Comparison of ENCODE assay signal across 8 mouse cellular contexts in genomic region chr4:152230331-152230730, GRCm38 (mm10). TPM values are rescaled to one million over a fixed set of nuclear protein-coding genes. Genes with fewer than 3 reads are reported as not detected.
DNase-seq lines count a peak whose midpoint lies in the region; ATAC-seq and TF ChIP-seq lines count a peak whose summit lies in the region.
"Not testable (repeated sequence)": the region's sequence is repeated elsewhere in the genome, so short reads cannot be mapped to it uniquely, and the experiment has no call there.
"Had no signal": no experiment of that assay in that cellular context is flagged by ENCODE, and none has a peak within 500 bp of the region (broad histone marks: within the 10 kb centered on the region; RNA-seq: fewer than 3 reads in every experiment).

No protein-coding gene starts in this region.

- not testable (repeated sequence) for H3K27me3 ChIP-seq in embryonic facial prominence, embryonic 11.5 days (ENCODE audit: control insufficient read depth, insufficient read depth, low read length); limb, embryonic 11.5 days (ENCODE audit: control insufficient read depth, insufficient read depth, low read length)

- H3K4me2 ChIP-seq in embryonic facial prominence, embryonic 11.5 days (ENCODE audit: low read depth, low read length); limb, embryonic 11.5 days (ENCODE audit: low read depth, severe bottlenecking): not testable (repeated sequence)

- TF ChIP-seq CTCF in gastrocnemius, adult 2 months (IDR thresholded peaks at IDR 0.05), result not testable (repeated sequence)

- intact Hi-C loops in gastrocnemius, adult 2 months (cut with DNase I), result not testable (repeated sequence)

- 42% methylated on average over 4 of the region's 4 CpGs for WGBS in embryonic facial prominence, embryonic 11.5 days
- 24% methylated on average over 4 of the region's 4 CpGs for WGBS in limb, embryonic 11.5 days

- not testable (repeated sequence) for H3K27ac ChIP-seq in embryonic facial prominence, embryonic 11.5 days (replicated peaks; ENCODE audit: low read depth, low read length); gastrocnemius, adult 2 months; limb, embryonic 11.5 days (replicated peaks; ENCODE audit: low read depth, low read length)

- H3K4me1 ChIP-seq in embryonic facial prominence, embryonic 11.5 days (ENCODE audit: control insufficient read depth, insufficient read depth, low read length); limb, embryonic 11.5 days (ENCODE audit: control insufficient read depth, insufficient read depth, low read length): not testable (repeated sequence)

- DNase-seq in A20 (ENCODE audit: low read depth, low spot score) (peak; percentile 23), R1 (ENCODE audit: low read depth, low spot score) (peak; percentile 48)
- peak; percentile 21 for DNase-seq in embryonic facial prominence, embryonic 11.5 days (ENCODE audit: low spot score)
- DNase-seq in gastrocnemius, adult 2 months, result peak; percentile 6
- peak; percentile 32 for DNase-seq in limb, embryonic 11.5 days (ENCODE audit: low spot score)
- DNase-seq in lung, adult 18-20 months, result peak; percentile 35 to 53
- DNase-seq in lung, postnatal 36 days, result peak; percentile 47

- ATAC-seq in embryonic facial prominence, embryonic 11.5 days (replicated peaks; ENCODE audit: insufficient number of reproducible peaks, low FRiP score, low TSS enrichment, low read depth); limb, embryonic 11.5 days (ENCODE audit: insufficient number of reproducible peaks, low FRiP score, low TSS enrichment, low read depth): not testable (repeated sequence)

- H3K9me3 ChIP-seq in embryonic facial prominence, embryonic 11.5 days (replicated peaks; ENCODE audit: control insufficient read depth, low read length); limb, embryonic 11.5 days (ENCODE audit: control insufficient read depth, low read length): not testable (repeated sequence)

- not testable (repeated sequence) for H3K4me3 ChIP-seq in embryonic facial prominence, embryonic 11.5 days (ENCODE audit: low read depth, low read length); gastrocnemius, adult 2 months; limb, embryonic 11.5 days (ENCODE audit: low read depth, low read length)

- H3K9ac ChIP-seq in embryonic facial prominence, embryonic 11.5 days (replicated peaks; ENCODE audit: low read length); limb, embryonic 11.5 days (ENCODE audit: low read length): not testable (repeated sequence)

- H3K36me3 ChIP-seq in embryonic facial prominence, embryonic 11.5 days (replicated peaks; ENCODE audit: control insufficient read depth, insufficient read depth, low read depth, low read length); limb, embryonic 11.5 days (ENCODE audit: control insufficient read depth, insufficient read depth, low read length): not testable (repeated sequence)

RNA-seq across cellular contexts. Expression of gene Gpr153, which starts 43.7 kb away (rescaled TPM):
- 4.3 and 5.9 TPM in 2 replicates for polyA plus RNA-seq in embryonic facial prominence, embryonic 11.5 days (2014; fragmentation: Nextera tagmentation; extraction: Ambion mirVana)
- total RNA-seq in gastrocnemius, adult 2 months (2021), result 1 to 10 TPM; 3.4 to 7.3 TPM
- polyA plus RNA-seq in limb, embryonic 11.5 days (2014; fragmentation: Nextera tagmentation; extraction: Ambion mirVana), result 3.3 and 3.4 TPM in 2 replicates
- total RNA-seq: granulocyte monocyte progenitor cell, adult 5-6 weeks had no signal

RNA-seq across cellular contexts. Expression of gene Acot7, which starts 52.4 kb away (rescaled TPM):
- polyA plus RNA-seq in embryonic facial prominence, embryonic 11.5 days (2014; fragmentation: Nextera tagmentation; extraction: Ambion mirVana), result 47.5 and 54.9 TPM in 2 replicates
- 10 to 100 TPM; 12.7 to 22.8 TPM for total RNA-seq in gastrocnemius, adult 2 months (2021)
- polyA plus RNA-seq in limb, embryonic 11.5 days (2014; fragmentation: Nextera tagmentation; extraction: Ambion mirVana), result 32.1 and 33.3 TPM in 2 replicates
